Mouse (Mus musculus) heart, embryonic 12.5 days (tissue): ENCODE data around the gene Catsper1. TPM values are rescaled to one million over a fixed set of nuclear protein-coding genes. Genes with fewer than 3 reads are reported as not detected.

Experiments used
- ATAC-seq: fragments of 200-750 bp; cut with Nextera tagmentation; 2 replicates; pipeline ENCODE4 v1.8.0; 2017; ENCODE audit warnings: moderate TSS enrichment, moderate library complexity; ENCODE audit not compliant: insufficient number of reproducible peaks, low FRiP score
- H3K27ac ChIP-seq: fragments of 300-500 bp; sonication (generic); 2 replicates; pipeline ENCODE4 v1.5.1; 2016; ENCODE audit warnings: mild to moderate bottlenecking, moderate library complexity; ENCODE audit not compliant: poor library complexity, severe bottlenecking
- H3K27me3 ChIP-seq: fragments of 300-500 bp; sonication (generic); replicated peaks from 2 replicates; pipeline ENCODE4 v1.6.1; 2016; ENCODE audit warnings: mild to moderate bottlenecking, moderate library complexity
- H3K36me3 ChIP-seq: fragments of 300-500 bp; sonication (generic); 2 replicates; pipeline ENCODE4 v1.6.1; 2016; ENCODE audit warnings: mild to moderate bottlenecking, moderate library complexity
- H3K4me1 ChIP-seq: fragments of 300-500 bp; sonication (generic); replicated peaks from 2 replicates; pipeline ENCODE4 v1.6.1; 2016; ENCODE audit warnings: mild to moderate bottlenecking
- H3K4me2 ChIP-seq: fragments of 300-500 bp; sonication (generic); 2 replicates; pipeline ENCODE4 v1.6.1; 2016; ENCODE audit warnings: mild to moderate bottlenecking, moderate library complexity
- H3K4me3 ChIP-seq: fragments of 300-500 bp; sonication (generic); 2 replicates; pipeline ENCODE4 v1.5.1; 2016; ENCODE audit warnings: mild to moderate bottlenecking
- H3K9ac ChIP-seq: fragments of 300-500 bp; sonication (generic); 2 replicates; pipeline ENCODE4 v1.6.1; 2016; ENCODE audit warnings: mild to moderate bottlenecking, moderate library complexity
- H3K9me3 ChIP-seq: fragments of 300-500 bp; sonication (generic); replicated peaks from 2 replicates; pipeline ENCODE4 v1.6.1; 2016; ENCODE audit warnings: mild to moderate bottlenecking, moderate library complexity
- WGBS: fragments of 180-500 bp; shearing (Covaris S2); methylation state at CpG from one replicate; pipeline ENCODE4 v1.1.7; 2016; 5-methylcytosine and 5-hydroxymethylcytosine counted together
- polyA plus RNA-seq: library from polyadenylated mRNA; unstranded; fragments of >200 nt; fragmentation: Nextera tagmentation; extraction: Ambion mirVana; gene quantifications from 2 replicates; pipeline ENCODE4 v1.2.1, GENCODE M21; 2016

Catsper1 gene
- polyA plus RNA-seq, 1 experiment from 2014 or later = not detected

GRCm38 (mm10) chr19:5377446-5377845 is 41.9 kb downstream of the Catsper1 start:
- no peak overlapping the region for H3K4me2 ChIP-seq
- H3K27ac ChIP-seq = no peak overlapping the region
- WGBS = 85% methylated on average over 1 of the region's 1 CpGs
- H3K36me3 ChIP-seq = peaks cover 65% of the 10 kb centered on the region
- H3K9ac ChIP-seq = no peak overlapping the region
- H3K4me1 ChIP-seq = no peaks in the 10 kb centered on the region
- H3K4me3 ChIP-seq = no peak overlapping the region
- no peak for ATAC-seq
- no peaks in the 10 kb centered on the region for H3K9me3 ChIP-seq
- no peaks in the 10 kb centered on the region for H3K27me3 ChIP-seq

GRCm38 (mm10) chr19:5383326-5383725 is 47.8 kb downstream of the Catsper1 start:
- H3K27me3 ChIP-seq = no peaks in the 10 kb centered on the region
- H3K4me2 ChIP-seq = no peak overlapping the region
- WGBS = 92% methylated on average over 12 of the region's 12 CpGs
- no peak for ATAC-seq
- no peak overlapping the region for H3K4me3 ChIP-seq
- peaks cover 79% of the 10 kb centered on the region for H3K36me3 ChIP-seq
- H3K9ac ChIP-seq = no peak overlapping the region
- no peak overlapping the region for H3K27ac ChIP-seq
- H3K4me1 ChIP-seq = peaks cover 18% of the 10 kb centered on the region
- H3K9me3 ChIP-seq = no peaks in the 10 kb centered on the region

- 92% methylated on average over 8 of the region's 8 CpGs for WGBS
- H3K27ac ChIP-seq = no peak overlapping the region
Measured at GRCm38 (mm10) chr19:5384715-5385114, 49.2 kb downstream of the Catsper1 start.

GRCm38 (mm10) chr19:5388011-5388441 is 52.5 kb downstream of the Catsper1 start:
- H3K27me3 ChIP-seq = no peaks in the 10 kb centered on the region
- peak overlapping the region; percentile 78 for H3K27ac ChIP-seq
- H3K36me3 ChIP-seq = peaks cover 32% of the 10 kb centered on the region
- peak; percentile 73 for ATAC-seq
- WGBS = under 1% methylated on average over 43 of the region's 43 CpGs
- peak overlapping the region; percentile 97 for H3K9ac ChIP-seq
- no peaks in the 10 kb centered on the region for H3K9me3 ChIP-seq
- peak overlapping the region; percentile 89 for H3K4me2 ChIP-seq
- peak overlapping the region; percentile 99 for H3K4me3 ChIP-seq
- H3K4me1 ChIP-seq = peaks cover 42% of the 10 kb centered on the region

More at GRCm38 (mm10) chr19:5384715-5385114, 49.2 kb downstream of the Catsper1 start:
- Histone ChIP-seq H3K4me2 (no peak overlapping the region), H3K27me3 (no peaks in the 10 kb centered on the region), H3K9ac (no peak overlapping the region), H3K36me3 (peaks cover 65% of the 10 kb centered on the region), H3K4me1 (peaks cover 25% of the 10 kb centered on the region), H3K9me3 (no peaks in the 10 kb centered on the region), H3K4me3 (no peak overlapping the region)
- no peak for ATAC-seq

GRCm38 (mm10) chr19:5388588-5389242 is 53.2 kb downstream of the Catsper1 start, which contains the start of gene Sart1:
Gene Sart1 (minus strand): TSS chr19:5388703.
- ATAC-seq = peak; percentile 93
- under 1% methylated on average over 43 of the region's 43 CpGs for WGBS
- Histone ChIP-seq H3K4me3 (peak within 1 kb of the TSS; percentile 99), H3K9me3 (no peaks in the 10 kb centered on the region), H3K4me1 (peaks cover 44% of the 10 kb centered on the region), H3K4me2 (peak within 1 kb of the TSS; percentile 89), H3K27me3 (no peaks in the 10 kb centered on the region), H3K9ac (peak within 1 kb of the TSS; percentile 97), H3K36me3 (peaks cover 25% of the 10 kb centered on the region), H3K27ac (peak within 1 kb of the TSS; percentile 81)

- WGBS = 20% methylated on average over 12 of the region's 12 CpGs
- no peaks in the 10 kb centered on the region for H3K9me3 ChIP-seq
- H3K36me3 ChIP-seq = peaks cover 16% of the 10 kb centered on the region
- H3K4me3 ChIP-seq = peak overlapping the region; percentile 99
- H3K27ac ChIP-seq = peak overlapping the region; percentile 81
- H3K4me2 ChIP-seq = peak overlapping the region; percentile 89
- no peak for ATAC-seq
- peak overlapping the region; percentile 97 for H3K9ac ChIP-seq
- H3K4me1 ChIP-seq = peaks cover 44% of the 10 kb centered on the region
- no peaks in the 10 kb centered on the region for H3K27me3 ChIP-seq
Measured at GRCm38 (mm10) chr19:5389647-5390046, 54.1 kb downstream of the Catsper1 start.

GRCm38 (mm10) chr19:5390416-5390815 is 54.9 kb downstream of the Catsper1 start:
- H3K27ac ChIP-seq = peak overlapping the region; percentile 81; the same call in 1 of the 2 replicates
- H3K27me3 ChIP-seq = no peaks in the 10 kb centered on the region
- H3K9ac ChIP-seq = no peak overlapping the region; the same call in 1 of the 2 replicates
- ATAC-seq = no peak
- no peaks in the 10 kb centered on the region for H3K9me3 ChIP-seq
- peaks cover 8% of the 10 kb centered on the region for H3K36me3 ChIP-seq
- 53% methylated on average over 8 of the region's 8 CpGs for WGBS
- peaks cover 44% of the 10 kb centered on the region for H3K4me1 ChIP-seq
- peak overlapping the region; percentile 89 for H3K4me2 ChIP-seq
- H3K4me3 ChIP-seq = peak overlapping the region; percentile 99

- Histone ChIP-seq H3K4me3 (no peak overlapping the region), H3K36me3 (no peaks in the 10 kb centered on the region), H3K4me2 (no peak overlapping the region), H3K9me3 (no peaks in the 10 kb centered on the region), H3K27me3 (no peaks in the 10 kb centered on the region), H3K4me1 (peaks cover 28% of the 10 kb centered on the region), H3K9ac (no peak overlapping the region), H3K27ac (0 out of 2 replicates have a peak overlapping the region, but pooled peaks have one; percentile 65)
- ATAC-seq = no peak
- 28% methylated on average over 4 of the region's 4 CpGs for WGBS
Measured at GRCm38 (mm10) chr19:5392892-5393291, 57.4 kb downstream of the Catsper1 start.

Other genes with a start within 250 kb of the Catsper1 start
- 76.0 and 82.8 TPM in 2 replicates for gene Yif1a, start 247.2 kb upstream of the Catsper1 start, polyA plus RNA-seq
- 5.9 and 7.0 TPM in 2 replicates for gene Cnih2, start 237.2 kb upstream of the Catsper1 start, polyA plus RNA-seq
- gene Rab1b, start 228.7 kb upstream of the Catsper1 start, polyA plus RNA-seq = 218 and 226 TPM in 2 replicates
- 24.0 and 28.6 TPM in 2 replicates for gene Klc2, start 217.2 kb upstream of the Catsper1 start, polyA plus RNA-seq
- 27.9 and 28.4 TPM in 2 replicates for gene Pacs1, start 62.6 kb upstream of the Catsper1 start, polyA plus RNA-seq
- 221 and 227 TPM in 2 replicates for gene Sf3b2, start 40.3 kb upstream of the Catsper1 start, polyA plus RNA-seq
- 3.8 and 4.5 TPM in 2 replicates for gene Gal3st3, start 37.4 kb upstream of the Catsper1 start, polyA plus RNA-seq
- not detected in 2 replicates for gene Cst6, start 13.8 kb downstream of the Catsper1 start, polyA plus RNA-seq
- 42.8 and 43.0 TPM in 2 replicates for gene Eif1ad, start 31.0 kb downstream of the Catsper1 start, polyA plus RNA-seq
- 400 and 410 TPM in 2 replicates for gene Banf1, start 31.4 kb downstream of the Catsper1 start, polyA plus RNA-seq
- 61.6 and 63.9 TPM in 2 replicates for gene Sart1, start 53.0 kb downstream of the Catsper1 start, polyA plus RNA-seq
- 1.7 and 1.8 TPM in 2 replicates for gene Tsga10ip, start 66.8 kb downstream of the Catsper1 start, polyA plus RNA-seq
- 190 and 194 TPM in 2 replicates for gene Drap1, start 89.2 kb downstream of the Catsper1 start, polyA plus RNA-seq
- 38.8 and 39.5 TPM in 2 replicates for gene AI837181, start 89.4 kb downstream of the Catsper1 start, polyA plus RNA-seq
- gene Fosl1, start 111.8 kb downstream of the Catsper1 start, polyA plus RNA-seq = not detected in 2 replicates
- 10.5 and 13.0 TPM in 2 replicates for gene Ccdc85b, start 122.2 kb downstream of the Catsper1 start, polyA plus RNA-seq
- gene Fibp, start 124.9 kb downstream of the Catsper1 start, polyA plus RNA-seq = 81.9 and 85.4 TPM in 2 replicates
- 1.3 and 1.7 TPM in 2 replicates for gene Ctsw, start 132.8 kb downstream of the Catsper1 start, polyA plus RNA-seq
- gene Efemp2, start 138.2 kb downstream of the Catsper1 start, polyA plus RNA-seq = 70.3 and 70.6 TPM in 2 replicates
- 33.2 and 37.6 TPM in 2 replicates for gene Mus81, start 152.7 kb downstream of the Catsper1 start, polyA plus RNA-seq
- 1,913 and 1,997 TPM in 2 replicates for gene Cfl1, start 154.7 kb downstream of the Catsper1 start, polyA plus RNA-seq
- 0.23 and 0.24 TPM in 2 replicates for gene 1700020D05Rik, start 168.0 kb downstream of the Catsper1 start, polyA plus RNA-seq
- gene Snx32, start 174.8 kb downstream of the Catsper1 start, polyA plus RNA-seq = 16.3 and 16.9 TPM in 2 replicates
- not detected in 2 replicates for gene Ovol1, start 224.9 kb downstream of the Catsper1 start, polyA plus RNA-seq
- 2.2 and 2.5 TPM in 2 replicates for gene Ap5b1, start 232.3 kb downstream of the Catsper1 start, polyA plus RNA-seq